Mouse (Mus musculus) heart, embryonic 12.5 days (tissue): ENCODE data around the gene Rbm7. TPM values are rescaled to one million over a fixed set of nuclear protein-coding genes. Genes with fewer than 3 reads are reported as not detected.

Source experiments
- ATAC-seq: fragments of 200-750 bp; cut with Nextera tagmentation; 2 replicates; pipeline ENCODE4 v1.8.0; 2017; ENCODE audit warnings: moderate TSS enrichment, moderate library complexity; ENCODE audit not compliant: insufficient number of reproducible peaks, low FRiP score
- H3K27ac ChIP-seq: fragments of 300-500 bp; sonication (generic); 2 replicates; pipeline ENCODE4 v1.5.1; 2016; ENCODE audit warnings: mild to moderate bottlenecking, moderate library complexity; ENCODE audit not compliant: poor library complexity, severe bottlenecking
- H3K27me3 ChIP-seq: fragments of 300-500 bp; sonication (generic); replicated peaks from 2 replicates; pipeline ENCODE4 v1.6.1; 2016; ENCODE audit warnings: mild to moderate bottlenecking, moderate library complexity
- H3K36me3 ChIP-seq: fragments of 300-500 bp; sonication (generic); 2 replicates; pipeline ENCODE4 v1.6.1; 2016; ENCODE audit warnings: mild to moderate bottlenecking, moderate library complexity
- H3K4me1 ChIP-seq: fragments of 300-500 bp; sonication (generic); replicated peaks from 2 replicates; pipeline ENCODE4 v1.6.1; 2016; ENCODE audit warnings: mild to moderate bottlenecking
- H3K4me2 ChIP-seq: fragments of 300-500 bp; sonication (generic); 2 replicates; pipeline ENCODE4 v1.6.1; 2016; ENCODE audit warnings: mild to moderate bottlenecking, moderate library complexity
- H3K4me3 ChIP-seq: fragments of 300-500 bp; sonication (generic); 2 replicates; pipeline ENCODE4 v1.5.1; 2016; ENCODE audit warnings: mild to moderate bottlenecking
- H3K9ac ChIP-seq: fragments of 300-500 bp; sonication (generic); 2 replicates; pipeline ENCODE4 v1.6.1; 2016; ENCODE audit warnings: mild to moderate bottlenecking, moderate library complexity
- H3K9me3 ChIP-seq: fragments of 300-500 bp; sonication (generic); replicated peaks from 2 replicates; pipeline ENCODE4 v1.6.1; 2016; ENCODE audit warnings: mild to moderate bottlenecking, moderate library complexity
- WGBS: fragments of 180-500 bp; shearing (Covaris S2); methylation state at CpG from one replicate; pipeline ENCODE4 v1.1.7; 2016; 5-methylcytosine and 5-hydroxymethylcytosine counted together
- microRNA-seq: library from miRNA; unstranded; fragments of <30 nt; microRNA quantifications from one replicate; pipeline ENCODE4, GENCODE M21; 2017
- polyA plus RNA-seq: library from polyadenylated mRNA; unstranded; fragments of >200 nt; fragmentation: Nextera tagmentation; extraction: Ambion mirVana; gene quantifications from 2 replicates; pipeline ENCODE4 v1.2.1, GENCODE M21; 2016

Gene Rbm7
- polyA plus RNA-seq, 1 experiment from 2014 or later, result 86.0 TPM

DNA sequence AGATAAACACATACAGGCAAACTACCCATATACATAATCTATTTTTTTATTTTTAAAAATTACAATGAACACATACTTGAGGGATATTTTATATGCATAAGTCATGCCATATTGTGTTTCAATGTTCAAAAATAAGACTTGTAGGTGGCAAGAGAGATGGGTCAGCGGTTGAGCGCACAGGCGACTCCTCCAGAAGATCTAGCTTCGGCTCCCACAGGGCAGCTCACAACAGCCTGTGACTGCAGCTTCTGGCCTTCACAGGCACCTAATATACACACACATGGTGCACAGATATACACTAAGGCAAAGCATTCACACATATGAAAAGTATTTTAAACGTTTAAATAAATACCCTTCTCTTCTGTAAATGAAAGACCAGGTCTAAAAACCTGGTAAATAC is 35.7 kb downstream of the Rbm7 start:
- no peak for ATAC-seq
- no peak overlapping the region for H3K27ac ChIP-seq
- WGBS, result 87% methylated on average over 5 of the region's 5 CpGs

GRCm38 (mm10) chr9:48458879-48459278 is 36.2 kb downstream of the Rbm7 start:
- Histone ChIP-seq H3K36me3 (no peaks in the 10 kb centered on the region), H3K27ac (no peak overlapping the region), H3K4me2 (no peak overlapping the region), H3K9me3 (no peaks in the 10 kb centered on the region), H3K27me3 (no peaks in the 10 kb centered on the region), H3K9ac (no peak overlapping the region), H3K4me3 (no peak overlapping the region), H3K4me1 (no peaks in the 10 kb centered on the region)
- no peak for ATAC-seq
- WGBS, result 56% methylated on average over 3 of the region's 3 CpGs

More for the DNA sequence above, 35.7 kb downstream of the Rbm7 start:
- no peaks in the 10 kb centered on the region for H3K36me3 ChIP-seq
- no peaks in the 10 kb centered on the region for H3K9me3 ChIP-seq
- H3K4me1 ChIP-seq, result no peaks in the 10 kb centered on the region
- no peaks in the 10 kb centered on the region for H3K27me3 ChIP-seq
- no peak overlapping the region for H3K4me3 ChIP-seq
- H3K9ac ChIP-seq, result no peak overlapping the region
- H3K4me2 ChIP-seq, result no peak overlapping the region

- no peaks in the 10 kb centered on the region for H3K36me3 ChIP-seq
- no peak overlapping the region for H3K27ac ChIP-seq
- no peak overlapping the region for H3K4me3 ChIP-seq
- WGBS, result 81% methylated on average over 3 of the region's 3 CpGs
- no peaks in the 10 kb centered on the region for H3K27me3 ChIP-seq
- peak; percentile 22; the same call in 1 of the 2 replicates for ATAC-seq
- no peak overlapping the region for H3K4me2 ChIP-seq
- no peaks in the 10 kb centered on the region for H3K9me3 ChIP-seq
- no peak overlapping the region for H3K9ac ChIP-seq
- H3K4me1 ChIP-seq, result no peaks in the 10 kb centered on the region
Observed at GRCm38 (mm10) chr9:48455961-48456360, 39.1 kb downstream of the Rbm7 start.

DNA sequence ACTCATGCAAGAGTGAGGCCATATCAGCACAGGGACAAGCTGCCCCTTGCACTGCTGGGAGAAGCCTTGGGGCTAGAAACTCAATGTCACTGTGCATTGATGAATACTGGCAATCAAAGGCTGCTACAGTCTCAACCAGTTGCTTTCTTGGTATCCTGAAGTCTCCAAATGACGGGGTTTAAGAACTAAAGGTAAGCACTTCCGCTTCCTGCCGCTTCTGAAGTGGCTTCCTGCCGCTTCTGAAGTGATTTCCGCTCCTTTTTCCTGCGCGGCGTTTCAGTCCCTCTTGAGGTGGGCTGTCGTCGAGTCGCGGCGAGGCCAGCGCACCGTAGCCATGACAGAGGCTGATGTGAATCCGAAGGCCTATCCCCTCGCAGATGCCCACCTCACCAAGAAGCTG is 45.0 kb downstream of the Rbm7 start:
- whole genome bisulfite sequencing, result 84% methylated on average over 17 of the region's 17 CpGs
- no peak overlapping the region for H3K4me2 ChIP-seq
- no peak overlapping the region for H3K27ac ChIP-seq
- no peak overlapping the region for H3K4me3 ChIP-seq
- H3K27me3 ChIP-seq, result no peaks in the 10 kb centered on the region
- no peaks in the 10 kb centered on the region for H3K36me3 ChIP-seq
- H3K9me3 ChIP-seq, result no peaks in the 10 kb centered on the region
- ATAC-seq, result no peak
- no peaks in the 10 kb centered on the region for H3K4me1 ChIP-seq
- H3K9ac ChIP-seq, result no peak overlapping the region

- 30% methylated on average over 5 of the region's 5 CpGs for WGBS
- Histone ChIP-seq H3K4me2 (no peak overlapping the region), H3K27ac (no peak overlapping the region), H3K27me3 (no peaks in the 10 kb centered on the region), H3K4me1 (no peaks in the 10 kb centered on the region), H3K9me3 (no peaks in the 10 kb centered on the region), H3K9ac (no peak overlapping the region), H3K4me3 (no peak overlapping the region), H3K36me3 (no peaks in the 10 kb centered on the region)
- ATAC-seq, result no peak
Observed at GRCm38 (mm10) chr9:48447783-48448209, 47.3 kb downstream of the Rbm7 start.

- no peak overlapping the region for H3K9ac ChIP-seq
- no peaks in the 10 kb centered on the region for H3K27me3 ChIP-seq
- no peak overlapping the region for H3K4me3 ChIP-seq
- no peaks in the 10 kb centered on the region for H3K36me3 ChIP-seq
- 71% methylated on average over 2 of the region's 2 CpGs for WGBS
- H3K27ac ChIP-seq, result no peak overlapping the region
- no peak for ATAC-seq
- no peaks in the 10 kb centered on the region for H3K4me1 ChIP-seq
- H3K4me2 ChIP-seq, result no peak overlapping the region
- H3K9me3 ChIP-seq, result no peaks in the 10 kb centered on the region
Observed at GRCm38 (mm10) chr9:48444821-48445220, 50.3 kb downstream of the Rbm7 start.

DNA sequence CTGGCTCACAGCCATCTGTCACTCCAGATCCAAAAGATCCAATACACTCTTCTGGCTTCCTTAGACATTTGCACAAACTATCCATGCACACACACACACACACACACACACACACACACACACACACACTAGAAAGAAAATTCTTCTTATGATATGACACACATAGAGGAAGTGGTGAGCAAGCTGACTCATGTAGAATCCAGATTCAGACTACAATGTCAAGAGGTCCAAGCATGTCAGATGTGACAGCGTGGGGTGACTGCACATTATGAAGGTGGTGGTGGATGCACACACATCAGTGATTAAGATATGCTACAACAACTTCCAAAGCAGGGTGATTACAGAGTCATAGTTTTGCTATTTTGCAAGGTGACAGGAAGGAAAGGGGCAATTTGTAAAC is 51.2 kb downstream of the Rbm7 start:
- H3K9me3 ChIP-seq, result no peaks in the 10 kb centered on the region
- no peak overlapping the region for H3K9ac ChIP-seq
- no peak for ATAC-seq
- H3K4me1 ChIP-seq, result no peaks in the 10 kb centered on the region
- H3K36me3 ChIP-seq, result no peaks in the 10 kb centered on the region
- no peak overlapping the region for H3K4me2 ChIP-seq
- WGBS, result 81% methylated on average over 1 of the region's 1 CpGs
- no peak overlapping the region for H3K4me3 ChIP-seq
- H3K27me3 ChIP-seq, result no peaks in the 10 kb centered on the region
- no peak overlapping the region for H3K27ac ChIP-seq

Small RNA genes lying within 50 kb of the gene (microRNA-seq; reads per million reads assigned to microRNA genes)
- not detected for gene Gm23653

Other genes starting within 250 kb of the Rbm7 start
- gene Nxpe2, start 141.8 kb downstream of the Rbm7 start, polyA plus RNA-seq, result 1.6 and 3.2 TPM in 2 replicates
- 96.4 and 102 TPM in 2 replicates for gene Rexo2, start 14.7 kb downstream of the Rbm7 start, polyA plus RNA-seq
- gene Gm5617, start 143 bp upstream of the Rbm7 start, polyA plus RNA-seq, result 33.4 and 33.8 TPM in 2 replicates
- gene Nnmt, start 109.9 kb upstream of the Rbm7 start, polyA plus RNA-seq, result 3.1 and 3.3 TPM in 2 replicates